Mouse (Mus musculus) embryonic facial prominence, embryonic 10.5 days (tissue): Measurements from ENCODE around the gene Rbms3. TPM values are rescaled to one million over a fixed set of nuclear protein-coding genes. Genes with fewer than 3 reads are reported as not detected.

Source experiments
- DNase-seq: peaks from one replicate; pipeline ENCODE4 v3.0.0-alpha.2; 2017; ENCODE audit warnings: low spot score
- H3K27ac ChIP-seq: fragments of 300-500 bp; sonication (generic); replicated peaks from 2 replicates; pipeline ENCODE4 v1.5.1; 2016; ENCODE audit warnings: mild to moderate bottlenecking
- H3K27me3 ChIP-seq: fragments of 300-500 bp; sonication (generic); replicated peaks from 2 replicates; pipeline ENCODE4 v1.6.1; 2016; ENCODE audit warnings: low read depth, mild to moderate bottlenecking; ENCODE audit not compliant: poor library complexity, severe bottlenecking
- H3K36me3 ChIP-seq: fragments of 300-500 bp; sonication (generic); replicated peaks from 2 replicates; pipeline ENCODE4 v1.6.1; 2016; ENCODE audit warnings: mild to moderate bottlenecking, moderate library complexity
- H3K4me1 ChIP-seq: fragments of 300-500 bp; sonication (generic); 2 replicates; pipeline ENCODE4 v1.6.1; 2016
- H3K4me3 ChIP-seq: fragments of 300-500 bp; sonication (generic); 2 replicates; pipeline ENCODE4 v1.5.1; 2016; ENCODE audit warnings: mild to moderate bottlenecking, moderate library complexity
- H3K9me3 ChIP-seq: fragments of 300-500 bp; sonication (generic); 2 replicates; pipeline ENCODE4 v1.6.1; 2016; ENCODE audit warnings: mild to moderate bottlenecking
- WGBS: fragments of 180-500 bp; shearing (Covaris S2); methylation state at CpG from one replicate; pipeline ENCODE4 v1.1.7; 2016; 5-methylcytosine and 5-hydroxymethylcytosine counted together
- polyA plus RNA-seq: library from polyadenylated mRNA; unstranded; fragments of >200 nt; fragmentation: Nextera tagmentation; extraction: Ambion mirVana; gene quantifications from 2 replicates; pipeline ENCODE4 v1.2.1, GENCODE M21; 2016

The Rbms3 gene
- polyA plus RNA-seq, 1 experiment from 2014 or later, result 29.9 TPM

GRCm38 (mm10) chr9:117583638-117584037, 46.1 kb downstream of the Rbms3 start:
- no peak overlapping the region for H3K4me3 ChIP-seq
- peaks cover 6% of the 10 kb centered on the region; the same call in 1 of the 2 replicates for H3K9me3 ChIP-seq
- WGBS, result 75% methylated on average over 7 of the region's 7 CpGs
- no peak for DNase-seq
- no peaks in the 10 kb centered on the region for H3K4me1 ChIP-seq
- no peaks in the 10 kb centered on the region for H3K36me3 ChIP-seq
- H3K27ac ChIP-seq, result no peak overlapping the region
- no peaks in the 10 kb centered on the region for H3K27me3 ChIP-seq

GRCm38 (mm10) chr9:117582591-117582990, 47.1 kb downstream of the Rbms3 start:
- H3K27ac ChIP-seq, result no peak overlapping the region
- H3K4me1 ChIP-seq, result no peaks in the 10 kb centered on the region
- WGBS, result 82% methylated on average over 6 of the region's 6 CpGs
- no peak for DNase-seq
- no peaks in the 10 kb centered on the region for H3K27me3 ChIP-seq
- no peaks in the 10 kb centered on the region for H3K36me3 ChIP-seq
- no peak overlapping the region for H3K4me3 ChIP-seq
- H3K9me3 ChIP-seq, result peaks cover 6% of the 10 kb centered on the region; the same call in 1 of the 2 replicates

- H3K27ac ChIP-seq, result no peak overlapping the region
- no peaks in the 10 kb centered on the region for H3K9me3 ChIP-seq
- no peaks in the 10 kb centered on the region for H3K36me3 ChIP-seq
- peaks cover 3% of the 10 kb centered on the region; the same call in 1 of the 2 replicates for H3K4me1 ChIP-seq
- no peaks in the 10 kb centered on the region for H3K27me3 ChIP-seq
- no peak overlapping the region for H3K4me3 ChIP-seq
- 85% methylated on average over 5 of the region's 5 CpGs for WGBS
- DNase-seq, result no peak
These were observed 58.4 kb downstream of the Rbms3 start for GRCm38 (mm10) chr9:117571186-117571855.

- DNase-seq, result no peak
- no peak overlapping the region for H3K4me3 ChIP-seq
- 92% methylated on average over 7 of the region's 7 CpGs for WGBS
These were observed 59.4 kb downstream of the Rbms3 start for GRCm38 (mm10) chr9:117570240-117570821.

GRCm38 (mm10) chr9:117566293-117566692, 63.4 kb downstream of the Rbms3 start:
- 50% methylated on average over 10 of the region's 10 CpGs for WGBS
- peaks cover 8% of the 10 kb centered on the region; the same call in 1 of the 2 replicates for H3K4me1 ChIP-seq
- DNase-seq, result peak; percentile 42
- no peaks in the 10 kb centered on the region for H3K27me3 ChIP-seq
- no peaks in the 10 kb centered on the region for H3K9me3 ChIP-seq
- H3K36me3 ChIP-seq, result no peaks in the 10 kb centered on the region
- H3K4me3 ChIP-seq, result no peak overlapping the region
- H3K27ac ChIP-seq, result peak overlapping the region; percentile 44

More at GRCm38 (mm10) chr9:117570240-117570821, 59.4 kb downstream of the Rbms3 start:
- Histone ChIP-seq H3K36me3 (no peaks in the 10 kb centered on the region), H3K27me3 (no peaks in the 10 kb centered on the region), H3K9me3 (no peaks in the 10 kb centered on the region), H3K27ac (no peak overlapping the region), H3K4me1 (peaks cover 8% of the 10 kb centered on the region; the same call in 1 of the 2 replicates)

- Histone ChIP-seq H3K27ac (no peak overlapping the region), H3K36me3 (no peaks in the 10 kb centered on the region), H3K4me3 (no peak overlapping the region), H3K4me1 (peaks cover 9% of the 10 kb centered on the region), H3K9me3 (no peaks in the 10 kb centered on the region), H3K27me3 (no peaks in the 10 kb centered on the region)
- WGBS, result 90% methylated on average over 5 of the region's 5 CpGs
- no peak for DNase-seq
These were observed 71.2 kb downstream of the Rbms3 start for GRCm38 (mm10) chr9:117558562-117558961.

- peaks cover 9% of the 10 kb centered on the region for H3K4me1 ChIP-seq
- no peak overlapping the region for H3K4me3 ChIP-seq
- peak overlapping the region; percentile 45; the same call in 1 of the 2 replicates for H3K27ac ChIP-seq
- DNase-seq, result peak; percentile 34
- H3K36me3 ChIP-seq, result no peaks in the 10 kb centered on the region
- H3K9me3 ChIP-seq, result no peaks in the 10 kb centered on the region
- H3K27me3 ChIP-seq, result no peaks in the 10 kb centered on the region
These were observed 75.4 kb downstream of the Rbms3 start for GRCm38 (mm10) chr9:117554356-117554755.

GRCm38 (mm10) chr9:117529281-117529680, 100.4 kb downstream of the Rbms3 start:
- Histone ChIP-seq H3K4me3 (no peak overlapping the region), H3K27me3 (no peaks in the 10 kb centered on the region), H3K27ac (no peak overlapping the region), H3K9me3 (no peaks in the 10 kb centered on the region), H3K36me3 (no peaks in the 10 kb centered on the region), H3K4me1 (no peaks in the 10 kb centered on the region)
- 85% methylated on average over 2 of the region's 2 CpGs for WGBS
- no peak for DNase-seq

- no peak overlapping the region for H3K4me3 ChIP-seq
- no peaks in the 10 kb centered on the region for H3K9me3 ChIP-seq
- H3K36me3 ChIP-seq, result no peaks in the 10 kb centered on the region
- H3K27ac ChIP-seq, result no peak overlapping the region
- H3K27me3 ChIP-seq, result no peaks in the 10 kb centered on the region
- no peaks in the 10 kb centered on the region for H3K4me1 ChIP-seq
- WGBS, result 86% methylated on average over 11 of the region's 11 CpGs
- no peak for DNase-seq
These were observed 120.8 kb downstream of the Rbms3 start for GRCm38 (mm10) chr9:117508941-117509340.

- H3K4me3 ChIP-seq, result no peak overlapping the region
- DNase-seq, result no peak
- H3K9me3 ChIP-seq, result no peaks in the 10 kb centered on the region
- no peaks in the 10 kb centered on the region for H3K4me1 ChIP-seq
- H3K27me3 ChIP-seq, result no peaks in the 10 kb centered on the region
- no peaks in the 10 kb centered on the region for H3K36me3 ChIP-seq
- 83% methylated on average over 2 of the region's 2 CpGs for WGBS
- H3K27ac ChIP-seq, result no peak overlapping the region
These were observed 137.8 kb downstream of the Rbms3 start for GRCm38 (mm10) chr9:117491866-117492265.

- peak; percentile 20 for DNase-seq
- Histone ChIP-seq H3K27ac (no peak overlapping the region), H3K9me3 (no peaks in the 10 kb centered on the region), H3K36me3 (no peaks in the 10 kb centered on the region), H3K4me3 (no peak overlapping the region), H3K4me1 (no peaks in the 10 kb centered on the region), H3K27me3 (no peaks in the 10 kb centered on the region)
- 91% methylated on average over 5 of the region's 5 CpGs for WGBS
These were observed 145.3 kb downstream of the Rbms3 start for GRCm38 (mm10) chr9:117484396-117484795.

- no peak overlapping the region for H3K27ac ChIP-seq
- DNase-seq, result no peak
- H3K36me3 ChIP-seq, result no peaks in the 10 kb centered on the region
- H3K4me1 ChIP-seq, result no peaks in the 10 kb centered on the region
- no peaks in the 10 kb centered on the region for H3K27me3 ChIP-seq
- H3K4me3 ChIP-seq, result no peak overlapping the region
- 87% methylated on average over 13 of the region's 13 CpGs for WGBS
- no peaks in the 10 kb centered on the region for H3K9me3 ChIP-seq
These were observed 153.0 kb downstream of the Rbms3 start for GRCm38 (mm10) chr9:117476753-117477152.

- H3K27ac ChIP-seq, result no peak overlapping the region
- WGBS, result 77% methylated on average over 10 of the region's 10 CpGs
- H3K36me3 ChIP-seq, result no peaks in the 10 kb centered on the region
- H3K27me3 ChIP-seq, result no peaks in the 10 kb centered on the region
- peaks cover 4% of the 10 kb centered on the region; the same call in 1 of the 2 replicates for H3K4me1 ChIP-seq
- DNase-seq, result no peak
- H3K9me3 ChIP-seq, result no peaks in the 10 kb centered on the region
- H3K4me3 ChIP-seq, result no peak overlapping the region
These were observed 176.9 kb downstream of the Rbms3 start for GRCm38 (mm10) chr9:117452816-117453215.
